10 mouse cellular contexts compared by ENCODE assay signal in genomic region chr9:121830243-121830955, GRCm38 (mm10). TPM values are rescaled to one million over a fixed set of nuclear protein-coding genes. Genes with fewer than 3 reads are reported as not detected.
DNase-seq lines count a peak whose midpoint lies in the region; ATAC-seq and TF ChIP-seq lines count a peak whose summit lies in the region.
"Had no signal": no experiment of that assay in that cellular context is flagged by ENCODE, and none has a peak within 500 bp of the region (broad histone marks: within the 10 kb centered on the region; RNA-seq: fewer than 3 reads in every experiment).

No protein-coding gene starts in this region.

- DNase-seq in cerebellum, adult 11 months: peak; percentile 56
- no peak for DNase-seq in cerebellum, adult 9-11 months
- peak; percentile 57 for DNase-seq in brain, embryonic 14.5 days (ENCODE audit: low read depth)
- DNase-seq in lung, adult 18-20 months: peak; percentile 23 to 62
- DNase-seq in spleen, postnatal 36 days (ENCODE audit: low spot score in 2 of 2): peak; percentile 13 to 18

- no peak overlapping the region for H3K27ac ChIP-seq in midbrain, embryonic 12.5 days (replicated peaks)
- no peak overlapping the region for H3K27ac ChIP-seq in midbrain, embryonic 15.5 days
- H3K27ac ChIP-seq: hindbrain, embryonic 15.5 days had no signal

- H3K36me3 ChIP-seq in midbrain, embryonic 12.5 days: no peaks in the 10 kb centered on the region
- no peaks in the 10 kb centered on the region for H3K36me3 ChIP-seq in midbrain, embryonic 15.5 days (replicated peaks)
- H3K36me3 ChIP-seq: hindbrain, embryonic 15.5 days had no signal

- H3K27me3 ChIP-seq in midbrain, embryonic 12.5 days: no peaks in the 10 kb centered on the region
- H3K27me3 ChIP-seq in midbrain, embryonic 15.5 days (replicated peaks): no peaks in the 10 kb centered on the region
- H3K27me3 ChIP-seq: hindbrain, embryonic 15.5 days had no signal

- TF ChIP-seq POLR2A in brain, embryonic 14.5 days (IDR thresholded peaks at IDR 0.05; ENCODE audit: borderline replicate concordance, extremely low read depth, insufficient read depth, insufficient read length, poor library complexity, severe bottlenecking): no peak

- TF ChIP-seq CTCF in brain, embryonic 14.5 days (IDR thresholded peaks at IDR 0.05; ENCODE audit: borderline replicate concordance, extremely low read depth, insufficient read depth, insufficient read length): peak; percentile 56; the same call in 1 of the 2 replicates

- WGBS in midbrain, embryonic 12.5 days: 82% methylated on average over 6 of the region's 6 CpGs
- WGBS in midbrain, embryonic 15.5 days: 77% methylated on average over 6 of the region's 6 CpGs

- no peak overlapping the region for H3K4me2 ChIP-seq in midbrain, embryonic 12.5 days (replicated peaks)
- H3K4me2 ChIP-seq in midbrain, embryonic 15.5 days: no peak overlapping the region
- H3K4me2 ChIP-seq: hindbrain, embryonic 15.5 days had no signal

- H3K4me1 ChIP-seq in midbrain, embryonic 12.5 days: no peaks in the 10 kb centered on the region
- no peaks in the 10 kb centered on the region for H3K4me1 ChIP-seq in midbrain, embryonic 15.5 days
- H3K4me1 ChIP-seq: hindbrain, embryonic 15.5 days had no signal

- ATAC-seq in midbrain, embryonic 12.5 days (ENCODE audit: low FRiP score, low read depth): peak; percentile 30; the same call in 1 of the 2 replicates
- no peak for ATAC-seq in midbrain, embryonic 15.5 days (replicated peaks)
- ATAC-seq in granulocyte monocyte progenitor cell, adult 5-6 weeks (replicated peaks; ENCODE audit: poor library complexity, severe bottlenecking): 0 out of 2 replicates have a peak, but pooled peaks have one; percentile 27

- no peak overlapping the region for H3K4me3 ChIP-seq in midbrain, embryonic 12.5 days
- no peak overlapping the region for H3K4me3 ChIP-seq in midbrain, embryonic 15.5 days
- H3K4me3 ChIP-seq: hindbrain, embryonic 15.5 days had no signal

- H3K9ac ChIP-seq in midbrain, embryonic 12.5 days (replicated peaks): no peak overlapping the region
- H3K9ac ChIP-seq in midbrain, embryonic 15.5 days: no peak overlapping the region
- H3K9ac ChIP-seq: hindbrain, embryonic 15.5 days had no signal

- H3K9me3 ChIP-seq in midbrain, embryonic 12.5 days: 0 out of 2 replicates have a peak, but pooled peaks cover 1% of the 10 kb centered on the region
- no peaks in the 10 kb centered on the region for H3K9me3 ChIP-seq in midbrain, embryonic 15.5 days
- H3K9me3 ChIP-seq: hindbrain, embryonic 15.5 days had no signal

RNA-seq across cellular contexts. Expression of gene Ccdc13, which starts 8.9 kb away (rescaled TPM):
- polyA plus RNA-seq in midbrain, embryonic 12.5 days (2016; fragmentation: Nextera tagmentation; extraction: Ambion mirVana): 3.2 and 4.3 TPM in 2 replicates
- 4.1 and 4.2 TPM in 2 replicates for polyA plus RNA-seq in midbrain, embryonic 15.5 days (2015; fragmentation: Nextera tagmentation; extraction: Ambion mirVana)
- 2.7 and 2.9 TPM in 2 replicates for polyA plus RNA-seq in brain, embryonic 14.5 days (2012; rRNA removed)
- not detected in 2 replicates for total RNA-seq in granulocyte monocyte progenitor cell, adult 5-6 weeks (2014; fragmentation: Nextera tagmentation)
- total RNA-seq in granulocyte monocyte progenitor cell, adult 5-6 weeks (2017): not detected in 2 replicates
- total RNA-seq: neutrophil, adult 5-6 weeks had no signal

RNA-seq across cellular contexts. Expression of gene Higd1a, which starts 27.8 kb away (rescaled TPM):
- 142 TPM in 2 replicates for polyA plus RNA-seq in midbrain, embryonic 12.5 days (2016; fragmentation: Nextera tagmentation; extraction: Ambion mirVana)
- polyA plus RNA-seq in midbrain, embryonic 15.5 days (2015; fragmentation: Nextera tagmentation; extraction: Ambion mirVana): 142 and 144 TPM in 2 replicates
- polyA plus RNA-seq in brain, embryonic 14.5 days (2012; rRNA removed): 42.6 and 43.8 TPM in 2 replicates
- 106 and 125 TPM in 2 replicates for total RNA-seq in granulocyte monocyte progenitor cell, adult 5-6 weeks (2014; fragmentation: Nextera tagmentation)
- 12.9 and 16.8 TPM in 2 replicates for total RNA-seq in granulocyte monocyte progenitor cell, adult 5-6 weeks (2017)

RNA-seq across cellular contexts. Expression of gene Hhatl, which starts 38.1 kb away (rescaled TPM):
- polyA plus RNA-seq in midbrain, embryonic 12.5 days (2016; fragmentation: Nextera tagmentation; extraction: Ambion mirVana): not detected in 2 replicates
- polyA plus RNA-seq in midbrain, embryonic 15.5 days (2015; fragmentation: Nextera tagmentation; extraction: Ambion mirVana): 0.09 TPM in 1 of 2 replicates, not detected in the other
- polyA plus RNA-seq in brain, embryonic 14.5 days (2012; rRNA removed): 0.40 and 0.49 TPM in 2 replicates
- total RNA-seq in granulocyte monocyte progenitor cell, adult 5-6 weeks (2014; fragmentation: Nextera tagmentation): not detected in 2 replicates
- not detected in 2 replicates for total RNA-seq in granulocyte monocyte progenitor cell, adult 5-6 weeks (2017)
- total RNA-seq: neutrophil, adult 5-6 weeks had no signal

RNA-seq across cellular contexts. Expression of gene Klhl40, which starts 53.0 kb away (rescaled TPM):
- polyA plus RNA-seq in midbrain, embryonic 12.5 days (2016; fragmentation: Nextera tagmentation; extraction: Ambion mirVana): 0.14 TPM in 1 of 2 replicates, not detected in the other
- polyA plus RNA-seq in midbrain, embryonic 15.5 days (2015; fragmentation: Nextera tagmentation; extraction: Ambion mirVana): 1.6 and 1.9 TPM in 2 replicates
- polyA plus RNA-seq in brain, embryonic 14.5 days (2012; rRNA removed): 0.55 and 0.72 TPM in 2 replicates
- 0.41 TPM in 1 of 2 replicates, not detected in the other for total RNA-seq in granulocyte monocyte progenitor cell, adult 5-6 weeks (2014; fragmentation: Nextera tagmentation)
- total RNA-seq in granulocyte monocyte progenitor cell, adult 5-6 weeks (2017): not detected in 2 replicates
- total RNA-seq: neutrophil, adult 5-6 weeks had no signal
